Mouse (Mus musculus): Measurements from ENCODE around the gene Cep131. TPM values are rescaled to one million over a fixed set of nuclear protein-coding genes. Genes with fewer than 3 reads are reported as not detected.

Gene Cep131
- polyA plus RNA-seq, 1 experiment from 2014 or later = 16.0 TPM

DNA sequence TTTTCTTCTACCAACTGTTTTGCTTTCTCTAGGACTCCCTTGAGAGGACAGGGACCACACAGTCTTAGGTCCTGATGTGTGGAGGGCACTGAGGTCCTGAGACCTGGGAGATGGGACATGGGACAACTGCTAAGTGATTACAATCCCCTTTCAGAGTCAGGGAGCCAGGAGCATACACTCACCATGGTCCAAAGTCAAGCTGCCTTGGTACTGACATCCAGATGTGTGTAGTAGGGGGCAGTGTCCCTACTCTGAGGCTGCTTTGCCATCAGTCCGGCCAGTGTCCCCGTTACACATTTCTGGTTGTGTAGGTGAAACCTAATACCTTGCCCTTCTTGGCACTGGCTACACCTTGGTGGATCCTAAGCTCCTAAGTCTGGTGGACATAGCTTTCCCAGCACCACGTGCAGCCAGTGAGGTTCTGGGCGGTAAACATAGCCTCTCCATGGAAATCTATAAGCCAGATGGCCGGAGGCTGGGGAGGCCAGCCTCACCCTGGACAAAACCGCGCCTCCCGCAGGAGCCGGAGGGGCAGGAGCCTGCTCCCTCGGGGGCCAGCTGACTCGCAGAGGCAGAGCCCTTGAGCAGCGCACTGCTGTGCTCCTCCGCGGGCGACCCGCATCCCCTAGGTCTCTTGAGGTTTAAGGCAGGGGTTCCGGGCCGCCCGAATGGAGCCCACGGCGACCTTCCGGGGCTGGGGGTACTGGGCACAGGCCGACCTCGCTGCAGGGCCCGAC, 568 bp downstream of the Cep131 start:
- 1% methylated on average over 25 of the region's 25 CpGs for WGBS (ENCODE audit: insufficient replicate concordance)

DNA sequence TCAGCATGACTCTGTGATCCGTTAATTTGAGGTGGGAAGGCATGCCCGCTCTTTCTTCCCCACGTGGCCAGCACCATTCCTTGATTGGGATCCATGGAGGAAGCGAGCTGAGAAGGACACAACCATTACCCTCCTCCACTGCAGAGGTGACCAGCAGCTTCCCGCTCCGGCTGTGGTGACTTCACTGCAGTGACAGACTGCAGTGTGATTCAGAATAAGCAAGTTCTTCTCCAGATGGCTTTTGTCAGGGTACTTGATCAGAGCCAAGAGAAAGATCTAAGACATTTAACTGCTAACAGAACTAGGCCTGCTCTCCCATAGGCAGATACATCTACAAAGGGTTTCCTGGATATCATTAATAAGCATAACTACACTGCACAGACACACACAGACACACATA, 6.3 kb downstream of the Cep131 start:
- H3K9ac ChIP-seq (ENCODE audit: low read depth, low read length) = no peak overlapping the region
- no peak overlapping the region for H3K4me2 ChIP-seq
- no peak overlapping the region for H3K27ac ChIP-seq (ENCODE audit: low read depth, low read length)
- no peak overlapping the region for H3K4me3 ChIP-seq (ENCODE audit: low read depth, low read length)
- 90% methylated on average over 6 of the region's 6 CpGs for WGBS (ENCODE audit: insufficient replicate concordance)
- no peaks in the 10 kb centered on the region for H3K9me3 ChIP-seq (replicated peaks; ENCODE audit: control insufficient read depth, low read length)
- no peaks in the 10 kb centered on the region for H3K27me3 ChIP-seq (ENCODE audit: control insufficient read depth, insufficient read depth, low read length)
- no peak for ATAC-seq (replicated peaks; ENCODE audit: insufficient number of reproducible peaks, low FRiP score, low TSS enrichment)
- peaks cover 10% of the 10 kb centered on the region; the same call in 1 of the 2 replicates for H3K36me3 ChIP-seq (ENCODE audit: control insufficient read depth, insufficient read depth, low read length)
- H3K4me1 ChIP-seq (ENCODE audit: control insufficient read depth, insufficient read depth, low read length) = no peaks in the 10 kb centered on the region; the same call in 1 of the 2 replicates

More for the DNA sequence above, 568 bp downstream of the Cep131 start:
- Histone ChIP-seq H3K27me3 (ENCODE audit: control insufficient read depth, insufficient read depth, low read length) (no peaks in the 10 kb centered on the region), H3K36me3 (ENCODE audit: control insufficient read depth, insufficient read depth, low read length) (peaks cover 7% of the 10 kb centered on the region), H3K4me2 (peak overlapping the region; percentile 74), H3K27ac (ENCODE audit: low read depth, low read length) (peak overlapping the region; percentile 57), H3K9me3 (replicated peaks; ENCODE audit: control insufficient read depth, low read length) (no peaks in the 10 kb centered on the region), H3K9ac (ENCODE audit: low read depth, low read length) (peak overlapping the region; percentile 81), H3K4me1 (ENCODE audit: control insufficient read depth, insufficient read depth, low read length) (peaks cover 7% of the 10 kb centered on the region), H3K4me3 (ENCODE audit: low read depth, low read length) (peak overlapping the region; percentile 65)
- no peak for ATAC-seq (replicated peaks; ENCODE audit: insufficient number of reproducible peaks, low FRiP score, low TSS enrichment)

DNA sequence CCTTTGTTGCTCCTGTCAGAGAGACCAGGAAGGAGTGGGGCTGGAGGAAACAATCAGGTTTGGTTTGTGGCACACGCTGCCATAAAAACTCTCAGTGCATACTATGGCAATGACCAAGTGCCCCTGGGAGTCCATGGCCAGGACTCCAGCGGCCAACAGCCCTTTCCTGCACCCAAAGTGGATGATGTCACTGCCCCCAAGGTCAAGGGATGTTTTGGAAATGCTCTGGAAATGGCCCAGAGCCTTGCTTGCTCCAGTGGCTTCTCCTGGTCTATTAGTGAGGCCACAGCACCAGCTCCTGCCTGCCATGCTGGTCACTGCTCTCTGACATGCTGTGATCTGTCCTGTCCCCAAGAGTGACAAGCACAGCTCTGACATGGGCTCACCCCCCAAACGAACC, 10.4 kb downstream of the Cep131 start:
- no peak overlapping the region for H3K27ac ChIP-seq (ENCODE audit: low read depth, low read length)
- ATAC-seq (replicated peaks; ENCODE audit: insufficient number of reproducible peaks, low FRiP score, low TSS enrichment) = no peak
- H3K4me1 ChIP-seq (ENCODE audit: control insufficient read depth, insufficient read depth, low read length) = no peaks in the 10 kb centered on the region
- no peak overlapping the region for H3K9ac ChIP-seq (ENCODE audit: low read depth, low read length)
- H3K4me2 ChIP-seq = no peak overlapping the region
- H3K36me3 ChIP-seq (ENCODE audit: control insufficient read depth, insufficient read depth, low read length) = peaks cover 12% of the 10 kb centered on the region; the same call in 1 of the 2 replicates
- no peak overlapping the region for H3K4me3 ChIP-seq (ENCODE audit: low read depth, low read length)
- H3K9me3 ChIP-seq (replicated peaks; ENCODE audit: control insufficient read depth, low read length) = no peaks in the 10 kb centered on the region
- WGBS (ENCODE audit: insufficient replicate concordance) = 70% methylated on average over 3 of the region's 3 CpGs
- no peaks in the 10 kb centered on the region for H3K27me3 ChIP-seq (ENCODE audit: control insufficient read depth, insufficient read depth, low read length)

DNA sequence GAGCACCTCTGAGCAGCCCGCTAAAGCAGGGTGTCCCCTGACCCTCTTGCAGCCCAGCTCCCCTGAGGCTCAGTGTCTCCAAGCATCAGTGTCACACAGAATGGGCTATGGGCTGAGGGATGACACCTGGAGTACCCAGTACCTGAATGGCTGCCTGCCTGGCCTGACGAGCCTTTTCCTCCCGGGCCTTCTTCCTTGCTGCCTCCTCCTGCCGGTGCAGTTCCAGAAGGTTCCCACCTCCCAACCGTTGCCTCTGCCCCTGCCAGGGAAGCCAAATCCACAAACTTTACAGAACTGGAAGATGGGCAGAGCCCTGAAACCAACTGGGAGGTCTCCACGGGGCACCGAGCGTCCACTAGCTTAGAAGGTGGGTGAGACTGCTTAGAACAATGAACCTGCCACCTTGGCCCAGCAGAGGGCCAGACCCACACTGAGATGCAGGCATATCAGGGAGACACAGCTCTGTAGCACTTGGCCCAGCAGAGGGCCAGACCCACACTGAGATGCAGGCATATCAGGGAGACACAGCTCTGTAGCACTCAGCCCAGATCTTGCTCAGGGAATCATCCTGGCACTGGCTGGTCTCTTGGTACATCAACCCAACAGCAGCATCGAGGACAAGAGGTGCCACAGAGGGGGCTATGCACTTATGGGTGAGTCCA, 13.5 kb downstream of the Cep131 start:
- ATAC-seq (replicated peaks; ENCODE audit: insufficient number of reproducible peaks, low FRiP score, low TSS enrichment) = no peak
- Histone ChIP-seq H3K4me2 (no peak overlapping the region), H3K27me3 (ENCODE audit: control insufficient read depth, insufficient read depth, low read length) (no peaks in the 10 kb centered on the region), H3K27ac (ENCODE audit: low read depth, low read length) (no peak overlapping the region), H3K4me1 (ENCODE audit: control insufficient read depth, insufficient read depth, low read length) (no peaks in the 10 kb centered on the region), H3K9ac (ENCODE audit: low read depth, low read length) (no peak overlapping the region), H3K4me3 (ENCODE audit: low read depth, low read length) (no peak overlapping the region), H3K36me3 (ENCODE audit: control insufficient read depth, insufficient read depth, low read length) (peaks cover 14% of the 10 kb centered on the region; the same call in 1 of the 2 replicates), H3K9me3 (replicated peaks; ENCODE audit: control insufficient read depth, low read length) (no peaks in the 10 kb centered on the region)
- 85% methylated on average over 9 of the region's 9 CpGs for WGBS (ENCODE audit: insufficient replicate concordance)

DNA sequence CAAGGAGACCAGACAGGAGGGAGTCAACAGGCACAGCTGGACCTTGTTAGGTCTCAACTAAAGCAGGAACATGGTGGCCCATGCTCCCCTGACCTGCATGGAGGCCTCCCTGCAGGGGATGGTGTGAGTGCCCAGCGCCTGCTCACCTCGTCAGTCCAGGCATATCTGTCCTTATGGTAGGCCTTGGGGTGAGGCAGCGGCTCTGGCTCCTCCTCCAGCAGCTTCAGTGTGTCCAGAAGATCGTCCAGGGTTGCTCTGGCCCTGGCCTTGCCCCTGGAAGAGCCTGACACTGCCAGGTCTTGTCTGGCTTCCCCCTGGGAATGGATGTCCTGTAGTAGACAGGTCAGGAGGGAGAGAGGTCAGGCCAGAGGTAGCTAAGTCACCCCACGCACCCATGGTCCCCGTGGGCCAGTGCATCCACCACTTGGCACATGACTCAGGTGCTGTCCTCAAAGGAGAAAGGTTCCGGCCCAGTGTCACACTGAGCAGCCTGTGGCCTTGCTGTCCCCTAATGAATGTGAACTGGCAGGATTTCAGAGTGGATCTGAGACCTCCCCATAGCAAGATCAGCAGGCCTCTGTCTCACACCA, 14.8 kb downstream of the Cep131 start:
- 79% methylated on average over 7 of the region's 7 CpGs for WGBS (ENCODE audit: insufficient replicate concordance)
- peaks cover 20% of the 10 kb centered on the region; the same call in 1 of the 2 replicates for H3K36me3 ChIP-seq (ENCODE audit: control insufficient read depth, insufficient read depth, low read length)
- ATAC-seq (replicated peaks; ENCODE audit: insufficient number of reproducible peaks, low FRiP score, low TSS enrichment) = no peak

DNA sequence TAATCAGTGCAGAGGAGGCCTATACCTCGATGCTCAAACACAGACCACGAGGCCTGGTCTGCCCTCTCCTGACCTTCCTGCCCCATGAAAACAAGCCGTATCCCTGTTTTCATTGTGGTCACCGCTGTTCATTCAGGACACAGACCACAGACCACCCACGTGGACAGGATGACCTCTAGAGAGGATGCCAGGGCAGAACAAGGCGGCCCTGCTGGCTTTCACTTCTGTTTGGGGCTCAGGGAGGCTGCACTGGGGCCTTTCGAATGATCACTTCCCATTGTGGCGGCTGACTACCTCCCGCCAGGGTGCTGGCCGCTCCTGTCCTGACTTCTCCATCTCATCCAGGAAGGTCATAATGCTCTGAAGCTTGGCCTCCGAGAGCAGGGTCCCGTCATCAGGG, 15.6 kb downstream of the Cep131 start:
- H3K27ac ChIP-seq (ENCODE audit: low read depth, low read length) = no peak overlapping the region
- ATAC-seq (replicated peaks; ENCODE audit: insufficient number of reproducible peaks, low FRiP score, low TSS enrichment) = no peak
- no peak overlapping the region for H3K4me2 ChIP-seq
- 0 out of 2 replicates have a peak, but pooled peaks cover under 1% of the 10 kb centered on the region for H3K4me1 ChIP-seq (ENCODE audit: control insufficient read depth, insufficient read depth, low read length)
- no peaks in the 10 kb centered on the region for H3K27me3 ChIP-seq (ENCODE audit: control insufficient read depth, insufficient read depth, low read length)
- peaks cover 17% of the 10 kb centered on the region; the same call in 1 of the 2 replicates for H3K36me3 ChIP-seq (ENCODE audit: control insufficient read depth, insufficient read depth, low read length)
- no peaks in the 10 kb centered on the region for H3K9me3 ChIP-seq (replicated peaks; ENCODE audit: control insufficient read depth, low read length)
- H3K9ac ChIP-seq (ENCODE audit: low read depth, low read length) = no peak overlapping the region
- 67% methylated on average over 12 of the region's 12 CpGs for WGBS (ENCODE audit: insufficient replicate concordance)
- H3K4me3 ChIP-seq (ENCODE audit: low read depth, low read length) = no peak overlapping the region

More for the DNA sequence above, 14.8 kb downstream of the Cep131 start:
- Histone ChIP-seq H3K9ac (ENCODE audit: low read depth, low read length) (no peak overlapping the region; the same call in 1 of the 2 replicates), H3K9me3 (replicated peaks; ENCODE audit: control insufficient read depth, low read length) (no peaks in the 10 kb centered on the region), H3K4me1 (ENCODE audit: control insufficient read depth, insufficient read depth, low read length) (no peaks in the 10 kb centered on the region), H3K27me3 (ENCODE audit: control insufficient read depth, insufficient read depth, low read length) (no peaks in the 10 kb centered on the region), H3K4me2 (no peak overlapping the region), H3K4me3 (ENCODE audit: low read depth, low read length) (no peak overlapping the region), H3K27ac (ENCODE audit: low read depth, low read length) (no peak overlapping the region)

DNA sequence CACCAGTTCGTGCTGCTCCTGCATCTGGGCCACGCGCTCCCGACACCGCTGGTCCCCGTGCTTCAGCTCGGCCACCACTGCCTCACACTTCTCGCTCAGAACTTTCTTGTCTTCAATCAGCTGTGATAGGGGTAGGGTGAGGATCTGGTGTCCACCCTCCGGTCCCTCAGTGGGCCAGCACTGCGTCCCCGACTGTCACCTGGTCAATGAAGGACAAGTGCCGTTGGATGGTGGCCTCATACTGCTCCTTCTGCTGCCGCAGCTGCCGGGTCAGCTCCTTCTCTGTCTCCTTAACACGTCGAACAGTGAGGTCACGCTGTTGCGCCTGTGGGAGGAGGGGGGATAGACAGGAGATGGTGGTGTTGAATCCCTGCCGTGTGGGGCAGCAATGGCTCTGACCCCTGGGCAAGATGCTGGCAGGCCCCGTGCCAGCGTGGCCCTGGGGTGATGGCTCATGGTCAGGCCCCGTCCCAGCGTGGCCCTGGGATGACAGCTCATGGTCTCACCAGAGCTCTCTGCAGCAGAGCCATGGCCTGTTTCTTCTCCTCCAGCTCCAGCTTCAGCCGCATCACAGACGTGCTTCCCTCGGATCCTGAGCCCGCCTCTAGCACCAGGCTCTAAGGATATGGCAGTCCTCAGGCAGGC, 16.2 kb downstream of the Cep131 start:
- WGBS (ENCODE audit: insufficient replicate concordance) = 86% methylated on average over 27 of the region's 27 CpGs
- Histone ChIP-seq H3K9me3 (replicated peaks; ENCODE audit: control insufficient read depth, low read length) (no peaks in the 10 kb centered on the region), H3K4me1 (ENCODE audit: control insufficient read depth, insufficient read depth, low read length) (peaks cover 7% of the 10 kb centered on the region; the same call in 1 of the 2 replicates), H3K4me3 (ENCODE audit: low read depth, low read length) (no peak overlapping the region), H3K9ac (ENCODE audit: low read depth, low read length) (no peak overlapping the region), H3K4me2 (no peak overlapping the region), H3K27ac (ENCODE audit: low read depth, low read length) (no peak overlapping the region), H3K36me3 (ENCODE audit: control insufficient read depth, insufficient read depth, low read length) (peaks cover 17% of the 10 kb centered on the region; the same call in 1 of the 2 replicates), H3K27me3 (ENCODE audit: control insufficient read depth, insufficient read depth, low read length) (no peaks in the 10 kb centered on the region)
- ATAC-seq (replicated peaks; ENCODE audit: insufficient number of reproducible peaks, low FRiP score, low TSS enrichment) = no peak

DNA sequence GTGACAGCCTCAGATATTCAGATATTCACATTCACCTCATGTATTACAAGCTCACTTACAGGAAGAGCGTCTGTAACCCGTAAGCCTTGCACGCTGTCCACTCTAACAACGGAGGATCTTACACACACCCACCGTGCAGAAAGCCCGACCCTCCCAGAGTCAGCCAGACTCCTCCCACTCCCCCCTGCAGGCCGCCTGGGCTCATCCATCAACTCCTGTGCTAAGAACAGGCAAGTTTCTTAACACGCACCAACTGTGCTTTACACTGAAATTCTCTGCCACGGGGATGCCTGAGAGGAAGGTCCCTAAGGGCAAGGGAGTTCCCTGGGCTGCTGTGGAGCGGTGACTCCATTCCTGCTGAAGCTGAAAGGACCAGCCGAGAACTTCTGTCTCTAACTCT, 17.4 kb downstream of the Cep131 start:
- Histone ChIP-seq H3K36me3 (ENCODE audit: control insufficient read depth, insufficient read depth, low read length) (peaks cover 17% of the 10 kb centered on the region; the same call in 1 of the 2 replicates), H3K27me3 (ENCODE audit: control insufficient read depth, insufficient read depth, low read length) (no peaks in the 10 kb centered on the region), H3K9me3 (replicated peaks; ENCODE audit: control insufficient read depth, low read length) (no peaks in the 10 kb centered on the region), H3K9ac (ENCODE audit: low read depth, low read length) (no peak overlapping the region), H3K4me3 (ENCODE audit: low read depth, low read length) (no peak overlapping the region), H3K4me1 (ENCODE audit: control insufficient read depth, insufficient read depth, low read length) (peaks cover 7% of the 10 kb centered on the region; the same call in 1 of the 2 replicates), H3K27ac (ENCODE audit: low read depth, low read length) (no peak overlapping the region), H3K4me2 (no peak overlapping the region)
- no peak for ATAC-seq (replicated peaks; ENCODE audit: insufficient number of reproducible peaks, low FRiP score, low TSS enrichment)
- 38% methylated on average over 11 of the region's 11 CpGs for WGBS (ENCODE audit: insufficient replicate concordance)
